Mouse (Mus musculus) liver, embryonic 13.5 days (tissue): ENCODE results near the gene Hsd11b1. TPM values are rescaled to one million over a fixed set of nuclear protein-coding genes. Genes with fewer than 3 reads are reported as not detected.
"Not testable (repeated sequence)": the region's sequence is repeated elsewhere in the genome, so short reads cannot be mapped to it uniquely, and the experiment has no call there.

Experiments used
- ATAC-seq: fragments of 200-750 bp; cut with Nextera tagmentation; 2 replicates; pipeline ENCODE4 v1.8.0; 2017; ENCODE audit warnings: low read depth, mild to moderate bottlenecking, moderate number of reproducible peaks, moderate library complexity
- DNase-seq: peaks from one replicate; pipeline ENCODE4 v3.0.0; 2022
- H3K27ac ChIP-seq: fragments of 300-500 bp; sonication (generic); 2 replicates; pipeline ENCODE4 v1.5.1; 2015; ENCODE audit warnings: moderate library complexity, mild to moderate bottlenecking, inconsistent platforms
- H3K27me3 ChIP-seq: fragments of 300-500 bp; sonication (generic); 2 replicates; pipeline ENCODE4 v1.6.1; 2015; ENCODE audit warnings: mild to moderate bottlenecking, inconsistent platforms
- H3K36me3 ChIP-seq: fragments of 300-500 bp; sonication (generic); 2 replicates; pipeline ENCODE4 v1.6.1; 2015; ENCODE audit warnings: mild to moderate bottlenecking, inconsistent platforms
- H3K4me1 ChIP-seq: fragments of 300-500 bp; sonication (generic); replicated peaks from 2 replicates; pipeline ENCODE4 v1.6.1; 2015; ENCODE audit warnings: inconsistent platforms
- H3K4me2 ChIP-seq: fragments of 300-500 bp; sonication (generic); 2 replicates; pipeline ENCODE4 v1.6.1; 2015; ENCODE audit warnings: inconsistent platforms, mild to moderate bottlenecking, moderate library complexity
- H3K4me3 ChIP-seq: fragments of 300-500 bp; sonication (generic); replicated peaks from 2 replicates; pipeline ENCODE4 v1.5.1; 2015; ENCODE audit warnings: mild to moderate bottlenecking, inconsistent platforms
- H3K9ac ChIP-seq: fragments of 300-500 bp; sonication (generic); 2 replicates; pipeline ENCODE4 v1.6.1; 2015; ENCODE audit warnings: mild to moderate bottlenecking, inconsistent platforms
- H3K9me3 ChIP-seq: fragments of 300-500 bp; sonication (generic); replicated peaks from 2 replicates; pipeline ENCODE4 v1.6.1; 2016; ENCODE audit warnings: inconsistent platforms
- WGBS: fragments of 180-500 bp; shearing (Covaris S2); methylation state at CpG from one replicate; pipeline ENCODE4 v1.1.7; 2015; ENCODE audit not compliant: insufficient replicate concordance; 5-methylcytosine and 5-hydroxymethylcytosine counted together
- polyA plus RNA-seq: library from polyadenylated mRNA; unstranded; fragments of >200 nt; fragmentation: Nextera tagmentation; extraction: Ambion mirVana; gene quantifications from 2 replicates; pipeline ENCODE4 v1.2.1, GENCODE M21; 2015

Gene Hsd11b1
- polyA plus RNA-seq, 1 experiment from 2014 or later: 2.1 TPM

DNA sequence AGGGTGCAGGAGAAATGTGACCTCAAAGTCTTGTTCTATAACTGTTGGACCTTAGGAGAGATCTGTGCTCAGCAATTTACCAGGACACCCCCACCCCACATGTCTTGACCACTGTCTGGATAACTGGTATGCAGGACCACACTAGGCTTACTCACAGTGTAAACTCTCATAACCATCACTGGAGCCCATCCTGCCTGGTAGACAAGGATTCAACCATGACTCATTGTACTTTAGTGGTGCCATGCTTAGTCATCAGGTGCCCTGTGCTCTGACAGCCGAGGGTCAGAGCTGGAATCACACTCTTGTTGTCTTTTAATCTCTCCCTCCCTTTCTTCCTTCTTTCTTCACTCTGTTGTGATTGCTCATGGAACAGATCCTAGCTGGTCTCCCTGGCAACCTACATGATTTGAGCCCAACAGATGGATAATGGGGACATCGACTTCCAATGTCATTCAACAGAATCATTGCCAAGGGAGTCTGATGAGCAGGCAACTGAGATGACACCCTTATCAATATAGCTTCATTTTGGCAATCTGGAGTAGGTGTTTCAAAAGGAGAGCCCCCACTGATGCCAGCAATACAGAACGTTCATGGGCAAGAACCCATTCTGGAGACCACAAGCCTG is 34.4 kb upstream of the Hsd11b1 start:
- no peak overlapping the region for H3K27ac ChIP-seq
- 0 out of 2 replicates have a peak, but pooled peaks cover 2% of the 10 kb centered on the region for H3K4me1 ChIP-seq
- H3K27me3 ChIP-seq: no peaks in the 10 kb centered on the region
- H3K4me3 ChIP-seq: no peak overlapping the region
- no peak overlapping the region for H3K4me2 ChIP-seq
- ATAC-seq: no peak
- no peaks in the 10 kb centered on the region for H3K9me3 ChIP-seq
- no peaks in the 10 kb centered on the region for H3K36me3 ChIP-seq
- H3K9ac ChIP-seq: no peak overlapping the region
- WGBS: 49% methylated on average over 3 of the region's 3 CpGs
- no peak for DNase-seq

DNA sequence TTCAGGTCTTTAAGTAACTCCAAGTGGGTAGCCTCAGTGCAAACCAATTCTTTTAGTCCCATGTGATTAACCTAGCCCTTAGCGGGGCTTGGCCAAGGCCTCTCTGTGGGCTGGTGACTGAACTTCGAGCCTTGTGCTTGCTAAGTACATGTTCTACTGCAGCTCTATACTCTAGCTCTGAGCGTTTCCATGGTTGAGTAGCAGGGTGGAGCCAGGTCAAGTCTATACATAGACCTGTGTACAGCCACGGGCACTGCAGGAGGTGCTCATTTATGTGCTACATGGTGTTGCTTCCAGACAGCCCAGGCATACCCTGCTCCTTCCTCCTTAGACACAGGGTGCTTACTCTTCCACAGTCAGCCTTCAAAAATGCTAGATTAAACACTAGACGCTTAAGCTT is 32.0 kb upstream of the Hsd11b1 start:
- Histone ChIP-seq H3K36me3 (no peaks in the 10 kb centered on the region), H3K9ac (no peak overlapping the region), H3K27ac (no peak overlapping the region), H3K9me3 (no peaks in the 10 kb centered on the region), H3K4me1 (0 out of 2 replicates have a peak, but pooled peaks cover 2% of the 10 kb centered on the region), H3K4me2 (no peak overlapping the region), H3K4me3 (no peak overlapping the region), H3K27me3 (no peaks in the 10 kb centered on the region)
- DNase-seq (no peak), ATAC-seq (0 out of 2 replicates have a peak, but pooled peaks have one; percentile 53)
- 54% methylated on average over 5 of the region's 5 CpGs for WGBS

- Histone ChIP-seq H3K9ac (no peak overlapping the region), H3K4me3 (no peak overlapping the region), H3K36me3 (no peaks in the 10 kb centered on the region), H3K9me3 (no peaks in the 10 kb centered on the region), H3K27me3 (no peaks in the 10 kb centered on the region), H3K4me2 (no peak overlapping the region), H3K4me1 (no peaks in the 10 kb centered on the region), H3K27ac (no peak overlapping the region)
- WGBS: 68% methylated on average over 3 of the region's 3 CpGs
- DNase-seq (no peak), ATAC-seq (no peak)
These were observed 30.1 kb upstream of the Hsd11b1 start for GRCm38 (mm10) chr1:193293926-193294325.

DNA sequence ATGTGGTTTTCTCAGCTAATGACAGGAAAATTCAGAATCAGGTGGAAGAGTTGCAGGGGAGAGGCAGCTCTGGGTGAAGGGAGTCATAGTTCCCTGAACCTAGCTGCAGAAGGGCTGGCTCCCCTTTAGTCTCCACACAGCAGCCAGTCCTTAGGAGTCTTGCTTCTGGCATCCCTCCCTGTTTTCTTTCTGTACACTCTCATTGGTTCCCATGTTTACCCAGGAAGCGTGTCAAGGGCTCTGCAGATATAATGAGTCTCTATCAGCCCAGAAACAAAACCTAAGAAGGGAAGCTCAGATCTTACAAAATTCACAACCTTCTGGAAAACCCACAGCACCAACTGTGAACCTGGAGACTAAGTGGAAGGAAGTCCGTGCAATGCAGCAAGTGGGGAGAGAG is 29.2 kb upstream of the Hsd11b1 start:
- H3K27ac ChIP-seq: no peak overlapping the region
- no peak overlapping the region for H3K9ac ChIP-seq
- no peak overlapping the region for H3K4me3 ChIP-seq
- DNase-seq: no peak
- WGBS: 45% methylated on average over 2 of the region's 2 CpGs
- no peaks in the 10 kb centered on the region for H3K9me3 ChIP-seq
- H3K36me3 ChIP-seq: no peaks in the 10 kb centered on the region
- 0 out of 2 replicates have a peak, but pooled peaks cover 2% of the 10 kb centered on the region for H3K4me1 ChIP-seq
- no peaks in the 10 kb centered on the region for H3K27me3 ChIP-seq
- no peak for ATAC-seq
- H3K4me2 ChIP-seq: no peak overlapping the region

DNA sequence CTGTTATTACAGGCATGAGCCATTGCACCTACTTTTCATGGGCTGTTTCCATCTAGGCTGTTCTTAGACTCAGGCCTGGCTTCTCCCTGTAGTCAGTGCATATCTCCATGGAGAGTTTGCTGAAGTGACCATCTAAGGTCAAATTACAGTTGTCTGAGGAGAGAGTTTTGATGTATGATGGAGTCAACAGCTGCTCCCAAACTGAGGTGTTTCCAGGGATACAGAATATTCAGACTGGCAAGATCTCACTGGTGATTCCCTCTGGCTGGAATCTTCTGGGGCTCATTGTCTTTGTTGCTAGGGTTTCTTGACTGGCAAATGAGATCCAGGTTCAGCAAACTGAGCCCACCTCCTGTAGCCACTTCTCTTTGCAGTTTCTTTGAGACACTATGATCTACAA is 26.8 kb upstream of the Hsd11b1 start:
- Histone ChIP-seq H3K4me2 (no peak overlapping the region), H3K9ac (no peak overlapping the region), H3K27me3 (no peaks in the 10 kb centered on the region), H3K27ac (no peak overlapping the region), H3K4me3 (no peak overlapping the region), H3K36me3 (no peaks in the 10 kb centered on the region), H3K9me3 (no peaks in the 10 kb centered on the region), H3K4me1 (0 out of 2 replicates have a peak, but pooled peaks cover 4% of the 10 kb centered on the region)
- DNase-seq (no peak), ATAC-seq (no peak)

GRCm38 (mm10) chr1:193289914-193290313 is 26.0 kb upstream of the Hsd11b1 start:
- 71% methylated on average over 5 of the region's 5 CpGs for WGBS
- Histone ChIP-seq H3K9ac (no peak overlapping the region), H3K27me3 (no peaks in the 10 kb centered on the region), H3K4me2 (no peak overlapping the region), H3K4me1 (0 out of 2 replicates have a peak, but pooled peaks cover 4% of the 10 kb centered on the region), H3K4me3 (no peak overlapping the region), H3K9me3 (no peaks in the 10 kb centered on the region), H3K27ac (no peak overlapping the region), H3K36me3 (no peaks in the 10 kb centered on the region)
- DNase-seq (no peak), ATAC-seq (peak; percentile 59)

DNA sequence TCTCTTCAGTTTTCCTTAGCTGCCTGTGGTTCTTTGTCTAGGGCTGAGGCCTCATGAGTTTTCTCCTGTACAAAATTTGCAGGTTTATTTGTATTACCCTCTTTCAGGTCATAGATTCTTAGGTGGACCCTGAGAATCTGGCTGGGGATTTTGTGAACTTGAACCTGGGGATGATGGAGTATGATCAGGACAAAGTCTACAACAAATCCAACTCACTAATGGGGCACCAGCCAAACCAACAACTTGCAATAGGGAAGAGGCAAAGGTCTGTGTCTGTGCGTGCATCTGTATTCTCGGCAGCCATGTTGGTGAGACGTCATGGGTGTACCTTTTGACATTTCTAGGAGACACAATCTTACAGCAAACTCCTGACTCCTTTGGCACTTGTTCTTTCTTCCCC is 25.2 kb upstream of the Hsd11b1 start:
- no peak for DNase-seq
- no peak overlapping the region for H3K27ac ChIP-seq

GRCm38 (mm10) chr1:193287578-193287977 is 23.7 kb upstream of the Hsd11b1 start:
- H3K9ac ChIP-seq: no peak overlapping the region
- no peak overlapping the region for H3K27ac ChIP-seq
- H3K4me2 ChIP-seq: no peak overlapping the region
- ATAC-seq (no peak), DNase-seq (no peak)
- no peaks in the 10 kb centered on the region for H3K36me3 ChIP-seq
- 0 out of 2 replicates have a peak, but pooled peaks cover 4% of the 10 kb centered on the region for H3K4me1 ChIP-seq
- no peaks in the 10 kb centered on the region for H3K9me3 ChIP-seq
- H3K4me3 ChIP-seq: no peak overlapping the region
- no peaks in the 10 kb centered on the region for H3K27me3 ChIP-seq
- WGBS: 52% methylated on average over 2 of the region's 2 CpGs

More for the DNA sequence above, 25.2 kb upstream of the Hsd11b1 start:
- Histone ChIP-seq H3K4me1 (0 out of 2 replicates have a peak, but pooled peaks cover 4% of the 10 kb centered on the region), H3K36me3 (no peaks in the 10 kb centered on the region), H3K4me2 (no peak overlapping the region), H3K27me3 (no peaks in the 10 kb centered on the region), H3K4me3 (no peak overlapping the region), H3K9me3 (no peaks in the 10 kb centered on the region), H3K9ac (no peak overlapping the region)
- WGBS: 74% methylated on average over 3 of the region's 3 CpGs
- ATAC-seq: no peak

GRCm38 (mm10) chr1:193285766-193286325 is 22.0 kb upstream of the Hsd11b1 start:
- H3K27me3 ChIP-seq, DNase-seq, H3K9ac ChIP-seq, ATAC-seq, H3K4me3 ChIP-seq, H3K9me3 ChIP-seq, H3K4me2 ChIP-seq, H3K36me3 ChIP-seq, H3K4me1 ChIP-seq, H3K27ac ChIP-seq: not testable (repeated sequence)
- WGBS: 58% methylated on average over 3 of the region's 3 CpGs

DNA sequence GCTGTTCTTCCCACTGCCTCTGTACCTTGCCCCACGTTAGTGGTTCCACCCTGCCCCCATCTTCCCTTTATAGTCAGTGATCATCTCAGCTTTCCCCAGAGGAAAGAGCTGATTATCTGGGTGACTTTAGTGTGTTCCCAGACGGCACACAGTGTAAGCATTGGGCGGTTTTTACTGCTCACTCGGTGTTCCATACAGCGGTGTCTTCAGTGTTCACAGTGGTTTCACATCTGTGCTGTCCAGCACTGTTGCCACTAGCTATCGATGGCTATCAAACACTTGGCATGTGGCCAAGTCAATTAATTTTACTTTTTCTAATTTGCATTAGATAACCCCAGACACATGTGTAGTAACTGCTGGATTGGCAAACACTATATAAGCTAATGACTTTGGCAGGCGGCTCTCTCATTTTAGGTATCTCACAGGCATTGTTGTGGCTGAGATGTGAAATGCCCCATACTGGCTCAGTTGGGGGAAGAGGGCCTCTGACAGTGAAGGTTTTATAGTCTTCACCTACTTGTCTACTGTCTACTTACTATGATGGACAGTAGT is 20.4 kb upstream of the Hsd11b1 start:
- no peak overlapping the region for H3K9ac ChIP-seq
- H3K27me3 ChIP-seq: no peaks in the 10 kb centered on the region
- 0 out of 2 replicates have a peak, but pooled peaks cover 4% of the 10 kb centered on the region for H3K4me1 ChIP-seq
- H3K4me3 ChIP-seq: no peak overlapping the region
- 64% methylated on average over 7 of the region's 7 CpGs for WGBS
- no peaks in the 10 kb centered on the region for H3K36me3 ChIP-seq
- no peak for DNase-seq
- H3K9me3 ChIP-seq: no peaks in the 10 kb centered on the region
- no peak overlapping the region for H3K4me2 ChIP-seq
- peak; percentile 34; the same call in 1 of the 2 replicates for ATAC-seq
- H3K27ac ChIP-seq: no peak overlapping the region

DNA sequence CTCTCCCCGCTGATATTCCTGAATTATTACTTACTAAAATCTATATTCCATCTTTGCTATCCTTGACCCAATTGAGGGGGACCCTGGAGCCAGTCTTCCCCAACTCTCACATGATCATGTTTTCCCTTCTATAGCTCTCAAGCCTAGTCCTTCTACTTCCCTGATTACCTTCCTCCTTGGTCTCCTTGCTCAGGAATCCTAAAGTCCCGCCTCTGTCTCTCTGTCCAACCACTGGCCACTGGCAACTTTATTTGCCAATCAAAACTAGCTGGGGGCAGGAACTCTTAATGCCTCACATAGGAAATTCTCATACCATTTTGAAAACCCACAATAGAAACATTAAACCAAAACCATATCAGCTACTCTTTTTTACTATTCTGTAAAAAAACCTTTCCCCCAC is 17.5 kb upstream of the Hsd11b1 start:
- H3K36me3 ChIP-seq: no peaks in the 10 kb centered on the region
- H3K4me3 ChIP-seq: no peak overlapping the region
- no peak overlapping the region for H3K9ac ChIP-seq
- 54% methylated on average over 2 of the region's 2 CpGs for WGBS
- 0 out of 2 replicates have a peak, but pooled peaks cover 5% of the 10 kb centered on the region for H3K4me1 ChIP-seq
- H3K4me2 ChIP-seq: no peak overlapping the region
- ATAC-seq: no peak
- DNase-seq: no peak
- H3K9me3 ChIP-seq: no peaks in the 10 kb centered on the region
- H3K27me3 ChIP-seq: no peaks in the 10 kb centered on the region
- no peak overlapping the region for H3K27ac ChIP-seq

DNA sequence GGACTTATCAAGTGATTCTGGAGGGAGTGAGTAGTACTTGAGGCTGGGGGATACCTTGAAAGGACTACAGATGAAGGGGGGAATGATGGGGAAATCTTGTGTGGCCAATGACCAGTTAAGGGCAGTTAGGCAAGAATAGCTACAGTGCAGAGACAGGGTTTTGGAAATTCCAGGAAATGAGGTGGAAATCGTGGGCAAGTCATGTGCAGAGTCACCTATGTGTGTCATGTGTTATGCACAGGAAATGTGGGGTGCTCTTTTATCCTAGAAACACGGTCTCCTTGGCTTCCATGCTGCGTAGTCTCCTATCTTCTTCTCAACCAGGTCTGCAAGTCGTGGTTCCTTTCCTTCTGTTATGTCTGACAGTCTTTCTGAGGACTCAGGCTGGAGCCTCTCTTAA is 15.6 kb upstream of the Hsd11b1 start:
- H3K4me2 ChIP-seq: no peak overlapping the region
- peaks cover 13% of the 10 kb centered on the region for H3K4me1 ChIP-seq
- no peak overlapping the region for H3K27ac ChIP-seq
- H3K4me3 ChIP-seq: no peak overlapping the region
- ATAC-seq (no peak), DNase-seq (no peak)
- H3K36me3 ChIP-seq: no peaks in the 10 kb centered on the region
- no peaks in the 10 kb centered on the region for H3K9me3 ChIP-seq
- no peaks in the 10 kb centered on the region for H3K27me3 ChIP-seq
- H3K9ac ChIP-seq: no peak overlapping the region
- 41% methylated on average over 4 of the region's 4 CpGs for WGBS
